Mouse (Mus musculus): Measurements from ENCODE around the gene Rexo4.

DNA sequence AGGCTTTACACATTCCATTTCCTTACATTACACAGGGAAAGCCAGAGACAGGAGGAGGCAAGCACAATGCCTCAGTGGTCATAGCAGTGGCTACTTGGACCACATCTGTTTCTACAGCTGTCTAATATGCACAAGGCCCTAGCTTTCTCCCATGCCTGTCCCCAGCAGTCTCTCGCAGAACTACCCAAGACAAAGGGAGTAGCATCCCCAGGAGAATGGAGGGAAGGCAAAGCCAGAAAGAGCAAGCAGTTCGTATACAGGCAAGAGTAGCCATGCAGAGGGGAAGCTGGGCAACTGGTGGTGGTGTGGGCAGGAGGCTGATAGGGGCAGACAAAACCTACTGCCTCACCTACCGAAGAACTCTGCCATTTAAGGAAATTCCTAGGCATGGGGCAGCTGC, 57.8 kb downstream of the Rexo4 start:
- no peak for TF ChIP-seq CTCF (IDR thresholded peaks at IDR 0.05; ENCODE audit: insufficient read depth, low read depth, low read length)
- no peak for TF ChIP-seq POLR2A (IDR thresholded peaks at IDR 0.05; ENCODE audit: insufficient read depth, low read depth, low read length)
